Mouse (Mus musculus) CH12.LX (cell line): ENCODE results near the gene Sgf29. TPM values are rescaled to one million over a fixed set of nuclear protein-coding genes. Genes with fewer than 3 reads are reported as not detected.

Source experiments
- DNase-seq: peaks from one replicate; pipeline ENCODE4 v3.0.0-alpha.2; 2013; ENCODE audit errors: extremely low read depth
- H3K27ac ChIP-seq: 2 replicates; pipeline ENCODE4 v1.5.1; 2012; ENCODE audit warnings: low read depth, mild to moderate bottlenecking, control low read depth, moderate library complexity; ENCODE audit not compliant: insufficient read depth
- H3K27me3 ChIP-seq: replicated peaks from 2 replicates; pipeline ENCODE3; 2012; ENCODE audit warnings: inconsistent platforms
- H3K36me3 ChIP-seq, 2 experiments: replicated peaks in 1 of 2; 2 replicates each; pipeline versions ENCODE3 to v1.6.1; 2012; ENCODE audit warnings: inconsistent platforms in 1 of 2, low read length in 1 of 2, mild to moderate bottlenecking in 1 of 2, mixed read lengths in 1 of 2, moderate library complexity in 1 of 2; ENCODE audit not compliant: control insufficient read depth in 1 of 2, insufficient read depth in 1 of 2
- H3K4me1 ChIP-seq, 2 experiments: 2 replicates each; pipeline ENCODE4 v1.6.1; 2012; ENCODE audit warnings: inconsistent platforms in 1 of 2, moderate library complexity in 1 of 2; ENCODE audit not compliant: insufficient read depth in 2 of 2, control insufficient read depth in 1 of 2
- H3K4me2 ChIP-seq: 2 replicates; pipeline ENCODE4 v1.6.1; 2012; ENCODE audit warnings: low read depth, mild to moderate bottlenecking, control low read depth; ENCODE audit not compliant: poor library complexity, insufficient read depth, severe bottlenecking
- H3K4me3 ChIP-seq, 3 experiments: fragments of 150-350 bp in 1 of 3; sonication (generic) in 1 of 3; replicated peaks in 1 of 3; 2 replicates each; pipeline versions ENCODE3 to v1.5.1; 2011 to 2012; ENCODE audit warnings: low read depth in 2 of 3, low read length in 2 of 3, mild to moderate bottlenecking in 2 of 3, moderate library complexity in 2 of 3, control low read depth in 1 of 3, improper control_type of control experiment in 1 of 3, inconsistent platforms in 1 of 3, mixed read lengths in 1 of 3; ENCODE audit not compliant: poor library complexity in 1 of 3
- H3K79me2 ChIP-seq: replicated peaks from 2 replicates; pipeline ENCODE4 v1.6.1; 2012; ENCODE audit warnings: mild to moderate bottlenecking, moderate library complexity; ENCODE audit not compliant: control insufficient read depth, poor library complexity, insufficient read depth, severe bottlenecking; ENCODE audit errors: extremely low read depth
- H3K9ac ChIP-seq: 2 replicates; pipeline ENCODE4 v1.6.1; 2012; ENCODE audit warnings: low read depth, mild to moderate bottlenecking, control low read depth, moderate library complexity; ENCODE audit not compliant: insufficient read depth
- H3K9me3 ChIP-seq: replicated peaks from 2 replicates; pipeline ENCODE3; 2012; ENCODE audit warnings: low read length, inconsistent platforms, mixed read lengths
- BHLHE40 ChIP-seq: IDR thresholded peaks from 2 replicates; pipeline ENCODE4 v1.6.1; 2011; ENCODE audit warnings: mild to moderate bottlenecking, low read depth, low read length, improper control_type of control experiment
- CHD1 ChIP-seq: IDR thresholded peaks from 2 replicates; pipeline ENCODE4 v1.6.1; 2012; ENCODE audit warnings: low read depth, low read length, improper control_type of control experiment, inconsistent platforms
- CHD2 ChIP-seq: IDR thresholded peaks from 2 replicates; pipeline ENCODE4 v1.6.1; 2011; ENCODE audit warnings: low read length, improper control_type of control experiment
- CTCF ChIP-seq, 2 experiments: IDR thresholded peaks in 1 of 2; conservative IDR thresholded peaks in 1 of 2; 2 replicates each; pipeline ENCODE4 v1.5.1; 2011 to 2012; ENCODE audit warnings: low read depth in 2 of 2, low read length in 2 of 2, improper control_type of control experiment in 1 of 2, inconsistent platforms in 1 of 2, mild to moderate bottlenecking in 1 of 2, moderate library complexity in 1 of 2
- E2F4 ChIP-seq: IDR thresholded peaks from 2 replicates; pipeline ENCODE4 v1.6.1; 2011; ENCODE audit warnings: low read depth, low read length, improper control_type of control experiment; ENCODE audit not compliant: insufficient replicate concordance
- ELF1 ChIP-seq: IDR thresholded peaks from 2 replicates; pipeline ENCODE4 v1.6.1; 2014; ENCODE audit warnings: low read depth, mild to moderate bottlenecking, inconsistent platforms, low read length, improper control_type of control experiment
- EP300 ChIP-seq: IDR thresholded peaks from 2 replicates; pipeline ENCODE4 v1.6.1; 2011; ENCODE audit warnings: low read length, improper control_type of control experiment
- ETS1 ChIP-seq: conservative IDR thresholded peaks from 2 replicates; pipeline ENCODE4 v1.6.1; 2012; ENCODE audit warnings: low read depth, mild to moderate bottlenecking, inconsistent platforms, low read length, improper control_type of control experiment, moderate library complexity
- GABPA ChIP-seq: IDR thresholded peaks from 2 replicates; pipeline ENCODE4 v1.6.1; 2012; ENCODE audit warnings: low read depth, low read length, improper control_type of control experiment, inconsistent platforms; ENCODE audit not compliant: insufficient replicate concordance
- HCFC1 ChIP-seq: IDR thresholded peaks from 2 replicates; pipeline ENCODE4 v1.6.1; 2012; ENCODE audit warnings: low read depth, mild to moderate bottlenecking, inconsistent platforms, low read length, improper control_type of control experiment
- IRF4 ChIP-seq: IDR thresholded peaks from 2 replicates; pipeline ENCODE4 v1.6.1; 2014; ENCODE audit warnings: low read depth, mild to moderate bottlenecking, inconsistent platforms, low read length, improper control_type of control experiment
- JUN ChIP-seq: IDR thresholded peaks from 2 replicates; pipeline ENCODE4 v1.6.1; 2011; ENCODE audit warnings: low read depth, mild to moderate bottlenecking, low read length, improper control_type of control experiment, moderate library complexity; ENCODE audit not compliant: insufficient read depth
- JUND ChIP-seq: conservative IDR thresholded peaks from 2 replicates; pipeline ENCODE4 v1.6.1; 2011; ENCODE audit warnings: low read depth, low read length, improper control_type of control experiment
- KAT2A ChIP-seq: IDR thresholded peaks from 2 replicates; pipeline ENCODE4 v1.6.1; 2012; ENCODE audit warnings: low read length, improper control_type of control experiment, inconsistent platforms; ENCODE audit not compliant: insufficient replicate concordance
- MAFK ChIP-seq: IDR thresholded peaks from 2 replicates; pipeline ENCODE4 v1.6.1; 2011; ENCODE audit warnings: low read length, improper control_type of control experiment; ENCODE audit not compliant: insufficient replicate concordance
- MAX ChIP-seq: IDR thresholded peaks from 2 replicates; pipeline ENCODE4 v1.6.1; 2011; ENCODE audit warnings: low read length, improper control_type of control experiment
- MAZ ChIP-seq: IDR thresholded peaks from 2 replicates; pipeline ENCODE4 v1.6.1; 2012; ENCODE audit warnings: low read depth, mild to moderate bottlenecking, inconsistent platforms, low read length, improper control_type of control experiment, moderate library complexity
- MEF2A ChIP-seq: IDR thresholded peaks from 2 replicates; pipeline ENCODE4 v1.6.1; 2014; ENCODE audit warnings: low read depth, mild to moderate bottlenecking, inconsistent platforms, low read length, improper control_type of control experiment, borderline replicate concordance
- MXI1 ChIP-seq: IDR thresholded peaks from 2 replicates; pipeline ENCODE4 v1.6.1; 2011; ENCODE audit warnings: mild to moderate bottlenecking, low read depth, low read length, improper control_type of control experiment
- MYC ChIP-seq: IDR thresholded peaks from 2 replicates; pipeline ENCODE4 v1.6.1; 2011; ENCODE audit warnings: low read depth, mild to moderate bottlenecking, improper control_type of control experiment, low read length
- NELFE ChIP-seq: IDR thresholded peaks from 2 replicates; pipeline ENCODE4 v1.6.1; 2011; ENCODE audit warnings: low read depth, low read length, improper control_type of control experiment
- NRF1 ChIP-seq: IDR thresholded peaks from 2 replicates; pipeline ENCODE4 v1.6.1; 2014; ENCODE audit warnings: low read depth, mild to moderate bottlenecking, inconsistent platforms, low read length, improper control_type of control experiment, moderate library complexity
- PAX5 ChIP-seq: IDR thresholded peaks from 2 replicates; pipeline ENCODE4 v1.6.1; 2012; ENCODE audit warnings: low read length, inconsistent platforms, mixed read lengths
- POLR2A ChIP-seq: IDR thresholded peaks from 2 replicates; pipeline ENCODE4 v1.6.1; 2011; ENCODE audit warnings: low read depth, mild to moderate bottlenecking, improper control_type of control experiment, low read length
- POLR2AphosphoS2 ChIP-seq: IDR thresholded peaks from 2 replicates; pipeline ENCODE4 v1.6.1; 2011; ENCODE audit warnings: low read depth, low read length, improper control_type of control experiment
- RAD21 ChIP-seq: IDR thresholded peaks from 2 replicates; pipeline ENCODE4 v1.6.1; 2011; ENCODE audit warnings: low read depth, mild to moderate bottlenecking, low read length, improper control_type of control experiment, moderate library complexity
- RCOR1 ChIP-seq: conservative IDR thresholded peaks from 2 replicates; pipeline ENCODE4 v1.6.1; 2012; ENCODE audit warnings: low read depth, mild to moderate bottlenecking, inconsistent platforms, low read length, improper control_type of control experiment
- SIN3A ChIP-seq: IDR thresholded peaks from 2 replicates; pipeline ENCODE4 v1.6.1; 2012; ENCODE audit warnings: low read length, improper control_type of control experiment, inconsistent platforms
- SMC3 ChIP-seq: IDR thresholded peaks from 2 replicates; pipeline ENCODE4 v1.6.1; 2011; ENCODE audit warnings: low read depth, low read length, improper control_type of control experiment
- TBP ChIP-seq: conservative IDR thresholded peaks from 2 replicates; pipeline ENCODE4 v1.6.1; 2011; ENCODE audit warnings: low read depth, low read length, improper control_type of control experiment
- TCF12 ChIP-seq: IDR thresholded peaks from 2 replicates; pipeline ENCODE4 v1.6.1; 2014; ENCODE audit warnings: low read depth, mild to moderate bottlenecking, inconsistent platforms, low read length, improper control_type of control experiment
- UBTF ChIP-seq: IDR thresholded peaks from 2 replicates; pipeline ENCODE4 v1.6.1; 2012; ENCODE audit warnings: low read depth, mild to moderate bottlenecking, inconsistent platforms, low read length, improper control_type of control experiment, moderate library complexity
- USF1 ChIP-seq: IDR thresholded peaks from 2 replicates; pipeline ENCODE4 v1.6.1; 2014; ENCODE audit warnings: low read depth, mild to moderate bottlenecking, inconsistent platforms, low read length, improper control_type of control experiment
- USF2 ChIP-seq: conservative IDR thresholded peaks from 2 replicates; pipeline ENCODE4 v1.6.1; 2011; ENCODE audit warnings: low read depth, low read length, improper control_type of control experiment
- ZC3H11A ChIP-seq: IDR thresholded peaks from 2 replicates; pipeline ENCODE4 v1.6.1; 2012; ENCODE audit warnings: low read depth, mild to moderate bottlenecking, inconsistent platforms, low read length, improper control_type of control experiment
- ZKSCAN1 ChIP-seq: IDR thresholded peaks from 2 replicates; pipeline ENCODE4 v1.6.1; 2012; ENCODE audit warnings: low read depth, inconsistent platforms, low read length, improper control_type of control experiment, borderline replicate concordance
- ZMIZ1 ChIP-seq: IDR thresholded peaks from 2 replicates; pipeline ENCODE4 v1.6.1; 2012; ENCODE audit warnings: low read depth, mild to moderate bottlenecking, inconsistent platforms, low read length, improper control_type of control experiment
- ZNF384 ChIP-seq: IDR thresholded peaks from 2 replicates; pipeline ENCODE4 v1.6.1; 2012; ENCODE audit warnings: low read depth, low read length, improper control_type of control experiment, inconsistent platforms
- dilution Hi-C: fragments of 300-500 bp; cut with MboI; formaldehyde crosslinking; loops from 2 replicates; pipeline ENCODE4 v1.14.3; 2020; ENCODE audit warnings: low sequenced_read_pairs; ENCODE audit not compliant: extremely low pct_unique_long_range_greater_than_20kb, extremely low pct_ligation_motif_present
- in situ Hi-C: fragments of 300-500 bp; cut with MboI; formaldehyde crosslinking; loops from 3 replicates; pipeline ENCODE4 v1.14.3; 2019; ENCODE audit warnings: low sequenced_read_pairs, low pct_ligation_motif_present, low pct_unique_long_range_greater_than_20kb, mixed read lengths
- polyA plus RNA-seq: library from polyadenylated mRNA; unstranded; fragments of >175 nt; gene quantifications from 2 replicates; pipeline ENCODE4 v1.2.1, GENCODE M21; 2012; ENCODE audit warnings: low read depth; ENCODE audit not compliant: insufficient read length
- total RNA-seq, 2 experiments: library from RNA; depleted of rRNA; stranded (reverse); fragments of 300-350 nt in 1 of 2; fragments of >200 nt in 1 of 2; gene quantifications; 2 replicates each; pipeline ENCODE4 v1.2.3; 2012 to 2014

The Sgf29 gene
- total and polyA plus RNA-seq, 3 experiments: 20.5 to 71.7 (median 55.6) TPM

- Histone ChIP-seq H3K79me2 (peaks cover 27% of the 10 kb centered on the region), H3K4me1 (peaks cover 14 to 52% of the 10 kb centered on the region in 2 experiments), H3K27me3 (no peaks in the 10 kb centered on the region), H3K4me3 (peak within 1 kb of the TSS; percentile 83 to 98 (median 92)), H3K4me2 (peak within 1 kb of the TSS; percentile 54), H3K36me3 (peaks cover 49 to 62% of the 10 kb centered on the region in 2 experiments), H3K27ac (peak within 1 kb of the TSS; percentile 96), H3K9ac (peak within 1 kb of the TSS; percentile 99), H3K9me3 (no peaks in the 10 kb centered on the region)
- dilution Hi-C loops (no loop called here), in situ Hi-C loops (no loop called here)
- DNase-seq: peak; percentile 97
- peak; percentile 66 for TF ChIP-seq SMC3
- peak; percentile 97 for TF ChIP-seq HCFC1
- TF ChIP-seq NRF1: peak; percentile 45; the same call in 1 of the 2 replicates
- TF ChIP-seq ZMIZ1: peak; percentile 52; the same call in 1 of the 2 replicates
- TF ChIP-seq NELFE: peak; percentile 71
- no peak for TF ChIP-seq JUN
- TF ChIP-seq TBP: peak; percentile 70
- no peak for TF ChIP-seq MAZ
- TF ChIP-seq MAX: peak; percentile 86
- no peak; the same call in 1 of the 2 replicates for TF ChIP-seq POLR2AphosphoS2
- peak; percentile 65; the same call in 1 of the 2 replicates for TF ChIP-seq CHD2
- TF ChIP-seq MXI1: peak; percentile 95
- TF ChIP-seq IRF4: peak; percentile 82
- TF ChIP-seq PAX5: no peak
- TF ChIP-seq ZNF384: no peak
- peak; percentile 98 for TF ChIP-seq SIN3A
- peak; percentile 100 for TF ChIP-seq ELF1
- no peak; the same call in 1 of the 2 replicates for TF ChIP-seq UBTF
- TF ChIP-seq ZC3H11A: no peak
- TF ChIP-seq ZKSCAN1: no peak
- no peak for TF ChIP-seq USF1
- peak; percentile 86 to 90 for TF ChIP-seq CTCF (conservative IDR thresholded peaks at IDR 0.05 in 1 of 2, IDR thresholded peaks at IDR 0.05 in 1 of 2; ENCODE audit: low read depth in 2 of 2, low read length in 2 of 2)
- TF ChIP-seq CHD1: no peak; the same call in 1 of the 2 replicates
- peak; percentile 38; the same call in 1 of the 2 replicates for TF ChIP-seq MEF2A
- peak; percentile 57; the same call in 1 of the 2 replicates for TF ChIP-seq RCOR1
- TF ChIP-seq E2F4: no peak
- peak; percentile 84 for TF ChIP-seq MYC
- TF ChIP-seq MAFK: no peak
- TF ChIP-seq KAT2A: peak; percentile 89; the same call in 1 of the 2 replicates
- peak; percentile 74 for TF ChIP-seq POLR2A
- TF ChIP-seq BHLHE40: peak; percentile 32; the same call in 1 of the 2 replicates
- peak; percentile 62 for TF ChIP-seq TCF12
- TF ChIP-seq USF2: no peak
- peak; percentile 30; the same call in 1 of the 2 replicates for TF ChIP-seq ETS1
- peak; percentile 41; the same call in 1 of the 2 replicates for TF ChIP-seq GABPA
- no peak for TF ChIP-seq EP300
- TF ChIP-seq JUND: no peak
- peak; percentile 31 for TF ChIP-seq RAD21
These were observed 46.6 kb downstream of the Sgf29 start, which contains the start of gene Slx1b for GRCm38 (mm10) chr7:126695631-126696207. Slx1b (minus strand) TSS chr7:126695784.
